Mouse (Mus musculus) megakaryocyte progenitor cell, adult 5-6 weeks (primary cell): ENCODE measurements around the gene Rspo1. TPM values are rescaled to one million over a fixed set of nuclear protein-coding genes. Genes with fewer than 3 reads are reported as not detected.

Source experiments
- ATAC-seq: replicated peaks from 2 replicates; pipeline ENCODE4 v1.8.0; 2016; ENCODE audit warnings: mild to moderate bottlenecking, moderate TSS enrichment, inconsistent platforms; ENCODE audit not compliant: poor library complexity
- total RNA-seq, 2 experiments: library from RNA; stranded (forward) in 1 of 2; stranded (reverse) in 1 of 2; fragments of 157-497, 149-512 nt in 1 of 2; fragments of 200-1000 nt in 1 of 2; gene quantifications; 2 replicates each; pipeline versions ENCODE4 v1.2.3 to v1.2.4; 2015 to 2017

Gene Rspo1
- total RNA-seq, 2 experiments from 2014 or later: 0.71 to 0.89 TPM

GRCm38 (mm10) chr4:125020780-125021538 lies 34.7 kb downstream of the Rspo1 start:
- ATAC-seq: peak; percentile 74

- peak; percentile 99 for ATAC-seq
Observed at GRCm38 (mm10) chr4:125029891-125030614, 43.8 kb downstream of the Rspo1 start.

- ATAC-seq: no peak
Observed at GRCm38 (mm10) chr4:125034341-125034740, 48.1 kb downstream of the Rspo1 start.

- no peak for ATAC-seq
Observed at GRCm38 (mm10) chr4:125044454-125044853, 58.2 kb downstream of the Rspo1 start.

- ATAC-seq: peak; percentile 72
Observed at GRCm38 (mm10) chr4:125055385-125055784, 69.2 kb downstream of the Rspo1 start.

GRCm38 (mm10) chr4:125056476-125056875 lies 70.2 kb downstream of the Rspo1 start:
- no peak for ATAC-seq

GRCm38 (mm10) chr4:125057273-125057672 lies 71.0 kb downstream of the Rspo1 start:
- ATAC-seq: no peak

GRCm38 (mm10) chr4:125058033-125058432 lies 71.8 kb downstream of the Rspo1 start:
- no peak for ATAC-seq

Other genes with a start within 250 kb of the Rspo1 start
- 32.9 and 36.0 TPM in 2 replicates for gene Inpp5b, start 244.6 kb upstream of the Rspo1 start, total RNA-seq (2015)
- gene Inpp5b, start 244.6 kb upstream of the Rspo1 start, total RNA-seq (2017): 28.6 and 31.4 TPM in 2 replicates
- 30.0 and 43.0 TPM in 2 replicates for gene Mtf1, start 184.3 kb upstream of the Rspo1 start, total RNA-seq (2015)
- gene Mtf1, start 184.3 kb upstream of the Rspo1 start, total RNA-seq (2017): 27.8 and 35.8 TPM in 2 replicates
- gene Yrdc, start 135.8 kb upstream of the Rspo1 start, total RNA-seq (2015): 56.7 and 58.5 TPM in 2 replicates
- gene Yrdc, start 135.8 kb upstream of the Rspo1 start, total RNA-seq (2017): 22.7 and 32.8 TPM in 2 replicates
- 4.4 and 6.7 TPM in 2 replicates for gene 1110065P20Rik, start 135.2 kb upstream of the Rspo1 start, total RNA-seq (2015)
- 4.0 and 6.3 TPM in 2 replicates for gene 1110065P20Rik, start 135.2 kb upstream of the Rspo1 start, total RNA-seq (2017)
- 0.07 TPM in 1 of 2 replicates, not detected in the other for gene Maneal, start 124.3 kb upstream of the Rspo1 start, total RNA-seq (2015)
- 0.14 and 0.17 TPM in 2 replicates for gene Maneal, start 124.3 kb upstream of the Rspo1 start, total RNA-seq (2017)
- not detected in 2 replicates for gene Epha10, start 105.5 kb upstream of the Rspo1 start, total RNA-seq (2015)
- not detected in 2 replicates for gene Epha10, start 105.5 kb upstream of the Rspo1 start, total RNA-seq (2017)
- 4.4 and 6.5 TPM in 2 replicates for gene 9930104L06Rik, start 49.4 kb upstream of the Rspo1 start, total RNA-seq (2015)
- gene 9930104L06Rik, start 49.4 kb upstream of the Rspo1 start, total RNA-seq (2017): 7.9 and 9.1 TPM in 2 replicates
- gene Cdca8, start 47.1 kb upstream of the Rspo1 start, total RNA-seq (2015): 115 and 125 TPM in 2 replicates
- gene Cdca8, start 47.1 kb upstream of the Rspo1 start, total RNA-seq (2017): 121 and 137 TPM in 2 replicates
- 87.0 and 101 TPM in 2 replicates for gene Gnl2, start 30.2 kb downstream of the Rspo1 start, total RNA-seq (2015)
- 133 and 205 TPM in 2 replicates for gene Gnl2, start 30.2 kb downstream of the Rspo1 start, total RNA-seq (2017)
- gene Dnali1, start 79.3 kb downstream of the Rspo1 start, total RNA-seq (2015): 0.15 TPM in 1 of 2 replicates, not detected in the other
- not detected in 2 replicates for gene Dnali1, start 79.3 kb downstream of the Rspo1 start, total RNA-seq (2017)
- gene Snip1, start 80.2 kb downstream of the Rspo1 start, total RNA-seq (2015): 22.0 and 28.6 TPM in 2 replicates
- 28.3 and 33.5 TPM in 2 replicates for gene Snip1, start 80.2 kb downstream of the Rspo1 start, total RNA-seq (2017)
- 37.5 and 48.8 TPM in 2 replicates for gene Meaf6, start 98.7 kb downstream of the Rspo1 start, total RNA-seq (2015)
- 39.0 and 57.7 TPM in 2 replicates for gene Meaf6, start 98.7 kb downstream of the Rspo1 start, total RNA-seq (2017)
- 6.0 and 6.2 TPM in 2 replicates for gene Zc3h12a, start 141.4 kb downstream of the Rspo1 start, total RNA-seq (2015)
- 2.3 and 3.6 TPM in 2 replicates for gene Zc3h12a, start 141.4 kb downstream of the Rspo1 start, total RNA-seq (2017)